Mouse (Mus musculus): Measurements from ENCODE around the gene Slit2.

GRCm38 (mm10) chr5:48301186-48301585 lies 318.2 kb downstream of the Slit2 start:
- no peak for TF ChIP-seq USF1 (IDR thresholded peaks at IDR 0.05; ENCODE audit: low read depth)
- no peak for TF ChIP-seq CEBPB (IDR thresholded peaks at IDR 0.05; ENCODE audit: low read depth)
- TF ChIP-seq CTCF (IDR thresholded peaks at IDR 0.05; ENCODE audit: control insufficient read depth, insufficient read depth, insufficient read length): no peak
- no peak for TF ChIP-seq MYOG (IDR thresholded peaks at IDR 0.05; ENCODE audit: control insufficient read depth, extremely low read depth, insufficient read length)

Measured in C2C12 (cell line).